Mouse (Mus musculus) right cerebral cortex, postnatal 4 days (tissue): ENCODE measurements around the gene Gm21028.
"Not testable (repeated sequence)": the region's sequence is repeated elsewhere in the genome, so short reads cannot be mapped to it uniquely, and the experiment has no call there.

Experiments
- DNase-seq: peaks from one replicate; pipeline ENCODE4 v3.0.0-alpha.2; 2022

The Gm21028 gene

GRCm38 (mm10) chr7:42578488-42578887 lies at the start of gene Gm21028:
TSS of gene Gm21028 (minus strand) at chr7:42578588.
- no peak for DNase-seq

- DNase-seq, result not testable (repeated sequence)
Observed at GRCm38 (mm10) chr7:42595666-42596065, 17.3 kb upstream of the Gm21028 start.

- DNase-seq, result not testable (repeated sequence)
Observed at GRCm38 (mm10) chr7:42592413-42592812, 14.0 kb upstream of the Gm21028 start, which contains the start of gene Zfp977. TSS of gene Zfp977 (minus strand) at chr7:42592547.

- DNase-seq, result not testable (repeated sequence)
Observed at GRCm38 (mm10) chr7:42591311-42591710, 12.9 kb upstream of the Gm21028 start.

GRCm38 (mm10) chr7:42551766-42552165 lies 26.6 kb downstream of the Gm21028 start:
- DNase-seq, result no peak
